ENCODE assay signal across 13 mouse cellular contexts in the genomic region with DNA sequence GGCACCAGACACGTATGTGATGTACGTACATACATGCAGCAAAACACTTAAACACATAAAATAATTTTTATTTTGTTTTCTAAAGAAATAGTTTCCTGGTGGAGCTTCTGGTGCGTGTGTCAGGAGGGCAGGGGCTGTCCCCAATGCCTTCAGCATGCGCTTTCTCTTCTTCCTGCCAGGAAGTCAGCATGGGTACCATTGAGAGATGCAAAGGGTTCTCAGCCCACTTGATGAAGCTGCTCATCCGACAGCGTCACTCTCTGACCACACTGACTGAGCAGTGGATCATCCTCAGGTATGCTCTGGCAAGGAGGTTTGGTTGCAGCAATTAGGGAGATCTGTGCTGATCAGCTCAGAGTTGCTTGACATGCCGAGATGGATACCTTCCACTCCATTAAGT.
"Had no signal": no experiment of that assay in that cellular context is flagged by ENCODE, and none has a peak within 500 bp of the region (broad histone marks: within the 10 kb centered on the region; RNA-seq: fewer than 3 reads in every experiment).

No protein-coding gene starts in this region.

- H3K27ac ChIP-seq: kidney, postnatal 0 days; left cerebral cortex, adult 2 months; liver, embryonic 13.5 days; stomach, embryonic 15.5 days had no signal

- H3K4me2 ChIP-seq: liver, embryonic 13.5 days; midbrain, embryonic 11.5 days; stomach, embryonic 15.5 days had no signal

- H3K9ac ChIP-seq: liver, embryonic 13.5 days; stomach, embryonic 15.5 days had no signal

- DNase-seq: kidney, adult 2 months; kidney, postnatal 25 days; layer of hippocampus, postnatal 36 days; liver, embryonic 13.5 days; lung, adult 2 months; lung, postnatal 14 days; lung, postnatal 4 days; midbrain, embryonic 14.5 days; thymus, postnatal 36 days had no signal

- H3K9me3 ChIP-seq: liver, embryonic 13.5 days; stomach, embryonic 15.5 days had no signal

- H3K4me1 ChIP-seq: liver, embryonic 13.5 days; stomach, embryonic 15.5 days had no signal

- H3K27me3 ChIP-seq: liver, embryonic 13.5 days; stomach, embryonic 15.5 days had no signal

- H3K4me3 ChIP-seq: left cerebral cortex, adult 2 months; liver, embryonic 13.5 days; stomach, embryonic 15.5 days had no signal
